Mouse (Mus musculus) myocyte (in vitro differentiated cells): Measurements from ENCODE around the gene Popdc2. TPM values are rescaled to one million over a fixed set of nuclear protein-coding genes. Genes with fewer than 3 reads are reported as not detected.
A peak's percentile ranks its signal among the peaks of the same experiment; 100 is the strongest.

Experiments
- H3K27me3 ChIP-seq: one replicate; pipeline ENCODE4 v1.6.1; 2011; ENCODE audit not compliant: control insufficient read depth, insufficient read depth, insufficient read length
- H3K36me3 ChIP-seq: one replicate; pipeline ENCODE4 v1.6.1; 2011; ENCODE audit not compliant: control insufficient read depth, insufficient read depth
- H3K4me2 ChIP-seq: one replicate; pipeline ENCODE4 v1.6.1; 2011; ENCODE audit warnings: low read depth, control low read depth
- H3K4me3 ChIP-seq: one replicate; pipeline ENCODE4 v1.5.1; 2011; ENCODE audit warnings: mild to moderate bottlenecking, control low read depth, moderate library complexity
- H3K79me2 ChIP-seq: one replicate; pipeline ENCODE4 v1.6.1; 2011; ENCODE audit not compliant: control insufficient read depth, insufficient read depth
- H3ac ChIP-seq: one replicate; pipeline ENCODE4 v1.6.1; 2011; ENCODE audit not compliant: control insufficient read depth, insufficient read length
- CEBPB ChIP-seq: IDR thresholded peaks from 2 replicates; pipeline ENCODE4 v1.6.1; 2011; ENCODE audit warnings: mild to moderate bottlenecking, moderate library complexity; ENCODE audit not compliant: poor library complexity, insufficient read depth, severe bottlenecking
- E2F4 ChIP-seq: IDR thresholded peaks from one replicate; pipeline ENCODE4 v1.6.1; 2011; ENCODE audit warnings: mild to moderate bottlenecking, control low read depth, moderate library complexity; ENCODE audit not compliant: insufficient read depth
- MAX ChIP-seq: IDR thresholded peaks from one replicate; pipeline ENCODE4 v1.6.1; 2011; ENCODE audit warnings: low read depth, mild to moderate bottlenecking, control low read depth
- MYOD1 ChIP-seq, 3 experiments: IDR thresholded peaks; one replicate each; pipeline ENCODE4 v1.6.1; 2011; ENCODE audit warnings: control low read depth in 2 of 3, low read depth in 2 of 3, mild to moderate bottlenecking in 2 of 3, moderate library complexity in 1 of 3; ENCODE audit not compliant: insufficient read length in 2 of 3, control insufficient read depth in 1 of 3
- MYOG ChIP-seq, 3 experiments: IDR thresholded peaks; one replicate each; pipeline ENCODE4 v1.6.1; 2011; ENCODE audit warnings: control low read depth in 2 of 3, low read depth in 2 of 3, mild to moderate bottlenecking in 2 of 3; ENCODE audit not compliant: insufficient read length in 2 of 3, control insufficient read depth in 1 of 3, insufficient read depth in 1 of 3
- POLR2A ChIP-seq: IDR thresholded peaks from one replicate; pipeline ENCODE4 v1.6.1; 2011; ENCODE audit warnings: low read depth, mild to moderate bottlenecking, control low read depth, moderate library complexity; ENCODE audit not compliant: insufficient read length
- POLR2AphosphoS2 ChIP-seq: IDR thresholded peaks from one replicate; pipeline ENCODE4 v1.6.1; 2011; ENCODE audit warnings: low read depth, control low read depth; ENCODE audit not compliant: insufficient read length
- REST ChIP-seq: IDR thresholded peaks from one replicate; pipeline ENCODE4 v1.6.1; 2011; ENCODE audit warnings: mild to moderate bottlenecking, control low read depth, moderate library complexity; ENCODE audit not compliant: insufficient read depth, insufficient read length
- SRF ChIP-seq: IDR thresholded peaks from one replicate; pipeline ENCODE4 v1.6.1; 2011; ENCODE audit warnings: low read depth; ENCODE audit not compliant: control insufficient read depth, insufficient read length
- TCF12 ChIP-seq: IDR thresholded peaks from one replicate; pipeline ENCODE4 v1.6.1; 2011; ENCODE audit warnings: mild to moderate bottlenecking, control low read depth; ENCODE audit not compliant: poor library complexity, insufficient read depth, severe bottlenecking
- TCF3 ChIP-seq: IDR thresholded peaks from one replicate; pipeline ENCODE4 v1.6.1; 2011; ENCODE audit warnings: low read depth, control low read depth; ENCODE audit not compliant: insufficient read length
- USF1 ChIP-seq: IDR thresholded peaks from one replicate; pipeline ENCODE4 v1.6.1; 2011; ENCODE audit warnings: low read depth, mild to moderate bottlenecking, control low read depth, moderate library complexity
- polyA plus RNA-seq: library from polyadenylated mRNA; unstranded; fragments of >200 nt; fragmentation: generic; extraction: Trizol; gene quantifications from one replicate; pipeline ENCODE4 v1.2.1, GENCODE M21; 2012; ENCODE audit warnings: missing spikeins

Gene Popdc2
- polyA plus RNA-seq, 1 experiment = 10.5 TPM

DNA sequence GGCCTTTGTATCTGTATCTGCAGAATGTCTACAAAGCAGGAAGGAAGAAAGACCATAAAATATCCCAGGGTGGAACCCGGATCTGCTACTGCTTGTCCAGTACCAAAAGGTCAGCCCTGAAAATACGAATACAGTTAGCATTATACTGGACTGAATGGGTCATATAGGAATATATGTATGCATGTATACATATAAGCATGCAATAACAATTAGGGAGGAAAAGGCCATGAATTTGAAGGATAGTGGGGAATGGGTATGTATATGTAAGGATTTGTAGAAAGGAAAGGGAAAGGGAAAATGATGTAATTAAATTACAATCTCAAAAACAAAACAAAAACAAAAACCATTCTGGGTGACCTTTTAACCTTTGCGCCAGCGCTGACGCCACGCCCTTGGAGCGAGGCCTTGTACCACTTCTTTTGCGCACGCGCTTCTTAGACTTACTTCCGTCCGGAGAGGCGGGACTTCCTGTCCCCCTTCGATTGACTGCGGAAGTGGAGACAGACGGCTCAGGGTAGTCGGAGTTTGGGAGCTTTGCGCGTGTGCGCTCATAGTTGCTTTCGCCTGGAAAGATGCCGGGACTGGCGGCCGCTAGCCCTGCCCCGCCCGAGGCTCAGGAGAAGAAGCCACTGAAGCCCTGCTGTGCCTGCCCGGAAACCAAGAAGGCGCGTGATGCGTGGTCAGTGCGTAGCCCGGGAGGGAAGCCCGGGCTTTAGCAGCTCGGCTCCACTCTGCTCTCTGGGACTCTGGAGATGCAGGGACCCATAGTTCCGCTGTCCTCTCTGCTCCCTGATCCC, 15.3 kb upstream of the Popdc2 start, which contains the start of the genes Cox17 and Gm21987:
Gene Cox17 (plus strand): TSS at position 463 of the 797 bp plus-strand sequence.
Gene Gm21987 (plus strand): TSS at position 512 of the 797 bp plus-strand sequence.
- peaks cover 20% of the 10 kb centered on the region for H3K36me3 ChIP-seq
- peak within 1 kb of the TSS; percentile 89 for H3K4me2 ChIP-seq
- H3ac ChIP-seq = peak within 1 kb of the TSS; percentile 47
- H3K4me3 ChIP-seq = peak within 1 kb of the TSS; percentile 71
- peaks cover 22% of the 10 kb centered on the region for H3K79me2 ChIP-seq
- H3K27me3 ChIP-seq = no peaks in the 10 kb centered on the region
- TF ChIP-seq USF1 (no peak), MYOG (IDR thresholded peaks at IDR 0.05; ENCODE audit: control insufficient read depth in 1 of 3, insufficient read depth in 1 of 3, insufficient read length in 2 of 3, low read depth in 2 of 3) (no peak), POLR2AphosphoS2 (peak; percentile 83), TCF12 (no peak), POLR2A (peak; percentile 79), TCF3 (no peak), REST (no peak)

- no peaks in the 10 kb centered on the region for H3K27me3 ChIP-seq
- peak overlapping the region; percentile 89 for H3K4me2 ChIP-seq
- H3K4me3 ChIP-seq = peak overlapping the region; percentile 71
- H3ac ChIP-seq = peak overlapping the region; percentile 47
- H3K36me3 ChIP-seq = peaks cover 20% of the 10 kb centered on the region
- peaks cover 22% of the 10 kb centered on the region for H3K79me2 ChIP-seq
- TF ChIP-seq MYOD1 (IDR thresholded peaks at IDR 0.05; ENCODE audit: control insufficient read depth in 1 of 3, insufficient read length in 2 of 3, low read depth in 2 of 3) (no peak), REST (no peak), TCF3 (no peak), POLR2AphosphoS2 (no peak), MAX (no peak), POLR2A (no peak), TCF12 (no peak), MYOG (IDR thresholded peaks at IDR 0.05; ENCODE audit: control insufficient read depth in 1 of 3, insufficient read depth in 1 of 3, insufficient read length in 2 of 3, low read depth in 2 of 3) (no peak), E2F4 (no peak), SRF (no peak), USF1 (no peak), CEBPB (no peak)
These were observed 14.4 kb upstream of the Popdc2 start for GRCm38 (mm10) chr16:38347588-38347987.

GRCm38 (mm10) chr16:38348217-38348761, 13.7 kb upstream of the Popdc2 start:
- H3K4me3 ChIP-seq = peak overlapping the region; percentile 71
- H3ac ChIP-seq = no peak overlapping the region
- no peak for TF ChIP-seq MAX
- TF ChIP-seq POLR2AphosphoS2 = peak; percentile 34
- H3K27me3 ChIP-seq = no peaks in the 10 kb centered on the region
- peak overlapping the region; percentile 89 for H3K4me2 ChIP-seq
- peaks cover 20% of the 10 kb centered on the region for H3K36me3 ChIP-seq
- H3K79me2 ChIP-seq = peaks cover 22% of the 10 kb centered on the region

- Histone ChIP-seq H3K4me3 (no peak overlapping the region), H3K36me3 (peaks cover 29% of the 10 kb centered on the region), H3K79me2 (peaks cover 22% of the 10 kb centered on the region), H3K4me2 (no peak overlapping the region), H3ac (no peak overlapping the region), H3K27me3 (no peaks in the 10 kb centered on the region)
- TF ChIP-seq MAX (no peak), E2F4 (no peak), MYOD1 (IDR thresholded peaks at IDR 0.05; ENCODE audit: control insufficient read depth in 1 of 3, insufficient read length in 2 of 3, low read depth in 2 of 3) (no peak), USF1 (no peak), POLR2AphosphoS2 (no peak), SRF (no peak), TCF12 (no peak), MYOG (IDR thresholded peaks at IDR 0.05; ENCODE audit: control insufficient read depth in 1 of 3, insufficient read depth in 1 of 3, insufficient read length in 2 of 3, low read depth in 2 of 3) (no peak), REST (no peak), POLR2A (no peak), CEBPB (no peak), TCF3 (no peak)
These were observed 12.1 kb upstream of the Popdc2 start for GRCm38 (mm10) chr16:38349881-38350280.

DNA sequence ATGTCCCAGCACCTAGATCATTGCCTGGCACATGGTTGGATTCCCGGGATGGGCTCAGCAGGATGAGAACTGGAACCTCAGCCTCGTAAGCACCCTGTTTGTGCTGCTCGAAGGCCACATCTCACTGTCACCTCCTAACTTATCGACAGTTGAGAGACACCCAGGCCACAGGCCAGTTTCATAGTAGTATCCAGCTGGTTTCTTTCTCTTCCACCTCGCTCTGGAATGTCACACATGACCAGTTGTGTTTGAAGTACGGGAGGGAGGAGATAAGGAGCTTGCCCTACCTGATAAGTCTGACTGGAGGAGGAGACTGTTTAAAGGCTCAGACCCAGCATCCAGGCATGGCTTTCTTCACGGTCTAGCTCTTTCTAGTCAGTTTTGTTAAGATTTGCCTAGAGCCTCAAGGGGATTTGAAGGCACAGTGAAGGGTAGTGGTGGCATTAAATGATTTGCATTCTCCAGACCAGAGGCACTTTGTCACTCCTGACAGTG, 11.6 kb upstream of the Popdc2 start:
- H3K79me2 ChIP-seq = peaks cover 22% of the 10 kb centered on the region
- H3K4me2 ChIP-seq = no peak overlapping the region
- no peaks in the 10 kb centered on the region for H3K27me3 ChIP-seq
- no peak overlapping the region for H3ac ChIP-seq
- H3K4me3 ChIP-seq = no peak overlapping the region
- TF ChIP-seq POLR2A (no peak), E2F4 (no peak), TCF12 (no peak), MYOG (IDR thresholded peaks at IDR 0.05; ENCODE audit: control insufficient read depth in 1 of 3, insufficient read depth in 1 of 3, insufficient read length in 2 of 3, low read depth in 2 of 3) (no peak), TCF3 (no peak), POLR2AphosphoS2 (no peak), USF1 (no peak), REST (no peak), MYOD1 (IDR thresholded peaks at IDR 0.05; ENCODE audit: control insufficient read depth in 1 of 3, insufficient read length in 2 of 3, low read depth in 2 of 3) (no peak), SRF (no peak), MAX (no peak)
- peaks cover 32% of the 10 kb centered on the region for H3K36me3 ChIP-seq
